Mouse (Mus musculus): ENCODE data around the gene Cyp2r1. TPM values are rescaled to one million over a fixed set of nuclear protein-coding genes. Genes with fewer than 3 reads are reported as not detected.
"Not testable (repeated sequence)": the region's sequence is repeated elsewhere in the genome, so short reads cannot be mapped to it uniquely, and the experiment has no call there.

Gene Cyp2r1
- polyA plus RNA-seq (2015; fragmentation: Nextera tagmentation; extraction: Ambion mirVana): 0.92 and 1.6 TPM in 2 replicates

DNA sequence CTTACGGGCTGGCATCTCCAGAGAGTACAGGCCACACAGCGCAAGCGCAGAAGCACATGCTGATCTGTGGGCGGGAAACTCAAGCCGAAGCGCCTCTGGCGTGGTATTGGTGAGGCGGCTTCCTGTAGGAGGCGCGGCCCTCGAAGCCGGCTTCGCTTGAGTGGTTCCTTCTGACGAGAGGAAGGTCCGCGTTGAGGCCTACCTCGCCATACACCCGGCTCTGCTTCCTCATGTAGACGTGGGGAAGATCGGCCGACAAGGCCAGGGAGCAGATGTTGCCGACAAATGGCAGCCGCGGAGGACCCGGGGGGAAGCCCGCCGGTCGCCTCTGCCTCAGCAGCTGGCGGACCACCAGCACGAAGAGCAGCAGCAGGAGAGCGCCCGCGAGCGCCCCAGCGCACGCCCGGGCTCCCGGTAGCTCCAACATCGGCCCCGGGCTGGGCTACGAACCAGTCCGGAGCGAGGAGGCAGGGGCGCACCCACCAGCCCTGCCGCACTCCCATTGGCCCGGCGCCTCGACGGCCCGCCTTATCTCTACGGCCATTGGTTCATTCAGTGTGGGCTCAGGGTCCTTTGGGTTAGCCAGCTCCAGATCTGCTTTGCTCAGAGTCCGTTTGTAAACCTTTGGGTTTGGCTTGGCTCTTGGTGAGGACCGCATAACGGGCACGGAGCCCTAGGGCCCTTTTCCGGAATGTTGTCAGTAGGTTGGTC, at the start of gene Cyp2r1:
TSS of gene Cyp2r1 (minus strand) at position 442 of the 711 bp plus-strand sequence.
- Histone ChIP-seq H3K9me3 (replicated peaks) (no peaks in the 10 kb centered on the region), H3K27me3 (no peaks in the 10 kb centered on the region), H3K4me1 (no peaks in the 10 kb centered on the region), H3K36me3 (ENCODE audit: poor library complexity, severe bottlenecking) (no peaks in the 10 kb centered on the region), H3K9ac (peak within 1 kb of the TSS; percentile 68), H3K4me2 (peak within 1 kb of the TSS; percentile 79), H3K4me3 (peak within 1 kb of the TSS; percentile 54), H3K27ac (peak within 1 kb of the TSS; percentile 66)
- WGBS: 3% methylated on average over 56 of the region's 56 CpGs
- peak; percentile 100 for ATAC-seq

DNA sequence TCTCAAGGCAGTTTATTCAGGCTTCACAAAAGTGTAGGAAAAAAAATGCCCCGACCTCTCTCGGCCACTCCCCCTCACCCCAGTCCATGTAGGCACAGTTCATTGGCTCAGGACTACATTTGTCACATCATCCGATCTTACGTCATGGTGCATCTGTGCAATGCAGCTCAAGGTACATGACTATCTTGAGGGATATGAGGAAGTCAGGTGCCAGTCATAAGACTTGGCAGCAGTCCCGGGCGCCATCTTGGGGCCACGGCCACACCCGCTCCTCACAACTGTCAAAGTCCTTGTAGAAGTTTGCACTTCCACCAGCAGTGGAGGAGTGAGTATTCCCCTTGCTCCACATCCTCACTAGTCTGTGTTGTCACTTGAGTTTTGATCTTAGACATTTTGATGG, 31.6 kb upstream of the Cyp2r1 start:
- not testable (repeated sequence) for ATAC-seq; H3K4me2 ChIP-seq; H3K27ac ChIP-seq; H3K36me3 ChIP-seq (ENCODE audit: poor library complexity, severe bottlenecking); H3K4me1 ChIP-seq; H3K9me3 ChIP-seq (replicated peaks); H3K27me3 ChIP-seq; H3K4me3 ChIP-seq; H3K9ac ChIP-seq
- 96% methylated on average over 8 of the region's 8 CpGs for WGBS

- Histone ChIP-seq H3K9ac (no peak overlapping the region), H3K36me3 (ENCODE audit: poor library complexity, severe bottlenecking) (no peaks in the 10 kb centered on the region), H3K27me3 (no peaks in the 10 kb centered on the region), H3K9me3 (replicated peaks) (no peaks in the 10 kb centered on the region), H3K4me3 (no peak overlapping the region), H3K4me1 (no peaks in the 10 kb centered on the region), H3K4me2 (no peak overlapping the region), H3K27ac (no peak overlapping the region)
- 42% methylated on average over 2 of the region's 2 CpGs for WGBS
- ATAC-seq: no peak
Measured at GRCm38 (mm10) chr7:114582441-114582840, 19.7 kb upstream of the Cyp2r1 start.

GRCm38 (mm10) chr7:114581200-114581599, 18.4 kb upstream of the Cyp2r1 start:
- no peak overlapping the region for H3K9ac ChIP-seq
- 93% methylated on average over 5 of the region's 5 CpGs for WGBS
- H3K27me3 ChIP-seq: no peaks in the 10 kb centered on the region
- no peaks in the 10 kb centered on the region for H3K9me3 ChIP-seq (replicated peaks)
- H3K4me3 ChIP-seq: no peak overlapping the region
- H3K4me1 ChIP-seq: no peaks in the 10 kb centered on the region
- H3K27ac ChIP-seq: no peak overlapping the region
- no peaks in the 10 kb centered on the region for H3K36me3 ChIP-seq (ENCODE audit: poor library complexity, severe bottlenecking)
- no peak overlapping the region for H3K4me2 ChIP-seq
- no peak for ATAC-seq

- no peaks in the 10 kb centered on the region for H3K27me3 ChIP-seq
- no peak for ATAC-seq
- H3K4me2 ChIP-seq: no peak overlapping the region
- H3K36me3 ChIP-seq (ENCODE audit: poor library complexity, severe bottlenecking): no peaks in the 10 kb centered on the region
- H3K4me3 ChIP-seq: no peak overlapping the region
- H3K9me3 ChIP-seq (replicated peaks): no peaks in the 10 kb centered on the region
- H3K4me1 ChIP-seq: no peaks in the 10 kb centered on the region
- WGBS: 5% methylated on average over 4 of the region's 4 CpGs
- H3K27ac ChIP-seq: no peak overlapping the region
- no peak overlapping the region for H3K9ac ChIP-seq
Measured at GRCm38 (mm10) chr7:114580426-114580825, 17.7 kb upstream of the Cyp2r1 start.

GRCm38 (mm10) chr7:114577665-114578064, 14.9 kb upstream of the Cyp2r1 start:
- H3K27ac ChIP-seq: no peak overlapping the region
- H3K4me3 ChIP-seq: no peak overlapping the region
- H3K9me3 ChIP-seq (replicated peaks): no peaks in the 10 kb centered on the region
- no peak overlapping the region for H3K4me2 ChIP-seq
- H3K27me3 ChIP-seq: no peaks in the 10 kb centered on the region
- WGBS: 100% methylated on average over 1 of the region's 1 CpGs
- no peaks in the 10 kb centered on the region for H3K36me3 ChIP-seq (ENCODE audit: poor library complexity, severe bottlenecking)
- H3K4me1 ChIP-seq: no peaks in the 10 kb centered on the region
- no peak overlapping the region for H3K9ac ChIP-seq
- ATAC-seq: no peak

GRCm38 (mm10) chr7:114576931-114577330, 14.2 kb upstream of the Cyp2r1 start:
- Histone ChIP-seq H3K9me3 (replicated peaks) (no peaks in the 10 kb centered on the region), H3K27me3 (no peaks in the 10 kb centered on the region), H3K9ac (no peak overlapping the region), H3K4me2 (no peak overlapping the region), H3K36me3 (ENCODE audit: poor library complexity, severe bottlenecking) (no peaks in the 10 kb centered on the region), H3K4me3 (no peak overlapping the region), H3K27ac (no peak overlapping the region), H3K4me1 (no peaks in the 10 kb centered on the region)
- no peak for ATAC-seq
- 79% methylated on average over 3 of the region's 3 CpGs for WGBS

GRCm38 (mm10) chr7:114573866-114574265, 11.1 kb upstream of the Cyp2r1 start:
- WGBS: 94% methylated on average over 4 of the region's 4 CpGs
- not testable (repeated sequence) for H3K9ac ChIP-seq; H3K9me3 ChIP-seq (replicated peaks); ATAC-seq; H3K27ac ChIP-seq; H3K4me3 ChIP-seq; H3K4me2 ChIP-seq; H3K4me1 ChIP-seq; H3K27me3 ChIP-seq; H3K36me3 ChIP-seq (ENCODE audit: poor library complexity, severe bottlenecking)

- Histone ChIP-seq H3K4me2 (no peak overlapping the region), H3K9ac (no peak overlapping the region), H3K9me3 (replicated peaks) (no peaks in the 10 kb centered on the region), H3K27me3 (no peaks in the 10 kb centered on the region), H3K4me3 (no peak overlapping the region), H3K4me1 (no peaks in the 10 kb centered on the region), H3K27ac (no peak overlapping the region), H3K36me3 (ENCODE audit: poor library complexity, severe bottlenecking) (peaks cover 19% of the 10 kb centered on the region)
- 96% methylated on average over 1 of the region's 1 CpGs for WGBS
- ATAC-seq: no peak
Measured at GRCm38 (mm10) chr7:114536179-114536578, 26.6 kb downstream of the Cyp2r1 start.

GRCm38 (mm10) chr7:114526245-114526644, 36.5 kb downstream of the Cyp2r1 start:
- WGBS: 98% methylated on average over 1 of the region's 1 CpGs
- ATAC-seq: no peak
- Histone ChIP-seq H3K4me2 (no peak overlapping the region), H3K9me3 (replicated peaks) (no peaks in the 10 kb centered on the region), H3K27ac (no peak overlapping the region), H3K27me3 (no peaks in the 10 kb centered on the region), H3K36me3 (ENCODE audit: poor library complexity, severe bottlenecking) (no peaks in the 10 kb centered on the region), H3K4me3 (no peak overlapping the region), H3K4me1 (no peaks in the 10 kb centered on the region), H3K9ac (no peak overlapping the region)

- no peak overlapping the region for H3K27ac ChIP-seq
- no peaks in the 10 kb centered on the region for H3K4me1 ChIP-seq
- no peak for ATAC-seq
- no peak overlapping the region for H3K9ac ChIP-seq
- no peaks in the 10 kb centered on the region for H3K27me3 ChIP-seq
- H3K36me3 ChIP-seq (ENCODE audit: poor library complexity, severe bottlenecking): no peaks in the 10 kb centered on the region
- H3K9me3 ChIP-seq (replicated peaks): no peaks in the 10 kb centered on the region
- WGBS: 95% methylated on average over 1 of the region's 1 CpGs
- no peak overlapping the region for H3K4me3 ChIP-seq
- no peak overlapping the region for H3K4me2 ChIP-seq
Measured at GRCm38 (mm10) chr7:114520122-114520521, 42.6 kb downstream of the Cyp2r1 start.

- Histone ChIP-seq H3K27ac (no peak overlapping the region), H3K27me3 (no peaks in the 10 kb centered on the region), H3K4me2 (no peak overlapping the region), H3K9me3 (replicated peaks) (no peaks in the 10 kb centered on the region), H3K4me3 (no peak overlapping the region), H3K36me3 (ENCODE audit: poor library complexity, severe bottlenecking) (no peaks in the 10 kb centered on the region), H3K4me1 (no peaks in the 10 kb centered on the region), H3K9ac (no peak overlapping the region)
- ATAC-seq: no peak
- 92% methylated on average over 2 of the region's 2 CpGs for WGBS
Measured at GRCm38 (mm10) chr7:114508879-114509278, 53.9 kb downstream of the Cyp2r1 start.

Measured in forebrain, embryonic 13.5 days (tissue).